Mouse (Mus musculus): ENCODE results near the gene Il1r2. TPM values are rescaled to one million over a fixed set of nuclear protein-coding genes. Genes with fewer than 3 reads are reported as not detected.

Il1r2 gene
- total RNA-seq, 1 experiment: 2.6 TPM

GRCm38 (mm10) chr1:40163329-40163917 is 89.5 kb downstream of the Il1r2 start:
- no peak overlapping the region for H3K27ac ChIP-seq (ENCODE audit: insufficient read depth, low read depth, low read length, poor library complexity, severe bottlenecking)
- H3K4me1 ChIP-seq (ENCODE audit: control insufficient read depth in 2 of 2, insufficient read depth in 2 of 2, low read length in 2 of 2, poor library complexity in 1 of 2): no peaks in the 10 kb centered on the region
- H3K9me3 ChIP-seq (ENCODE audit: control insufficient read depth, insufficient read depth, low read depth, low read length): no peaks in the 10 kb centered on the region
- no peak overlapping the region for H3K4me3 ChIP-seq (ENCODE audit: insufficient read depth in 1 of 2, low read depth in 1 of 2, low read length in 2 of 2, poor library complexity in 1 of 2, severe bottlenecking in 1 of 2)
- in situ Hi-C loops (cut with MboI; ENCODE audit: low sequenced_read_pairs in 2 of 2, unreplicated experiment in 2 of 2): no loop called here
- no peak overlapping the region for H3K9ac ChIP-seq (ENCODE audit: insufficient read depth, low read depth, low read length, poor library complexity, severe bottlenecking)
- no peak for TF ChIP-seq MAFK (IDR thresholded peaks at IDR 0.05; ENCODE audit: insufficient read depth, low read depth, low read length)
- no peak for TF ChIP-seq ZC3H11A (IDR thresholded peaks at IDR 0.05; ENCODE audit: borderline replicate concordance, low read depth, low read length)
- no peak for TF ChIP-seq HCFC1 (IDR thresholded peaks at IDR 0.05; ENCODE audit: borderline replicate concordance, insufficient read depth, low read length)
- TF ChIP-seq ZNF384 (IDR thresholded peaks at IDR 0.05; ENCODE audit: low read depth, low read length): no peak
- TF ChIP-seq CHD2 (IDR thresholded peaks at IDR 0.05; ENCODE audit: low read depth, low read length): no peak
- no peak for DNase-seq (ENCODE audit: low read depth, low spot score)
- no peaks in the 10 kb centered on the region for H3K36me3 ChIP-seq (ENCODE audit: control insufficient read depth, insufficient read depth, low read length, poor library complexity, severe bottlenecking)

DNA sequence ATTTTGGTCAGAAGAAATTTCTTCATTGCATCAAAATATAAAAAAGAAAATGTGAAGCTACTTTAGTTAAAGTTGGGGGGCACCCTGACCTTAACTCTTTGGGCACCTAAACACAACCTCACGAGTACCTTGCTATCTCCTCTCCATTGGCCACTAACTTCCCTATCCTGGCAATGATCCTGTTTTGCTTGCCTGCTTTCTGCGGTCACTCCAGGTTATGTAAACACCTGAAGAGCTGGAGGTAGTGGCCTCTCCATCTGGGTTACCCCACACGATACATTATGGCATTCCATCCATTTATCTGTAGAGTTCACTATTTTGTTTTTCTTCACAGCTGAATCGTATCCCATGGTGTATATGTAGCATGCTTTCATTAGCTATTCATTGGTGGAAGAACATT is 90.5 kb downstream of the Il1r2 start:
- Histone ChIP-seq H3K4me1 (ENCODE audit: control insufficient read depth in 2 of 2, insufficient read depth in 2 of 2, low read length in 2 of 2, poor library complexity in 1 of 2) (no peaks in the 10 kb centered on the region), H3K27ac (ENCODE audit: insufficient read depth, low read depth, low read length, poor library complexity, severe bottlenecking) (no peak overlapping the region), H3K9ac (ENCODE audit: insufficient read depth, low read depth, low read length, poor library complexity, severe bottlenecking) (no peak overlapping the region), H3K36me3 (ENCODE audit: control insufficient read depth, insufficient read depth, low read length, poor library complexity, severe bottlenecking) (no peaks in the 10 kb centered on the region), H3K9me3 (ENCODE audit: control insufficient read depth, insufficient read depth, low read depth, low read length) (no peaks in the 10 kb centered on the region), H3K4me3 (ENCODE audit: insufficient read depth in 1 of 2, low read depth in 1 of 2, low read length in 2 of 2, poor library complexity in 1 of 2, severe bottlenecking in 1 of 2) (no peak overlapping the region)
- no peak for TF ChIP-seq MAFK (IDR thresholded peaks at IDR 0.05; ENCODE audit: insufficient read depth, low read depth, low read length)
- no peak for TF ChIP-seq CHD2 (IDR thresholded peaks at IDR 0.05; ENCODE audit: low read depth, low read length)
- TF ChIP-seq HCFC1 (IDR thresholded peaks at IDR 0.05; ENCODE audit: borderline replicate concordance, insufficient read depth, low read length): no peak
- TF ChIP-seq ZNF384 (IDR thresholded peaks at IDR 0.05; ENCODE audit: low read depth, low read length): no peak
- no peak for TF ChIP-seq ZC3H11A (IDR thresholded peaks at IDR 0.05; ENCODE audit: borderline replicate concordance, low read depth, low read length)
- in situ Hi-C loops (cut with MboI; ENCODE audit: low sequenced_read_pairs in 2 of 2, unreplicated experiment in 2 of 2): no loop called here
- no peak for DNase-seq (ENCODE audit: low read depth, low spot score)

GRCm38 (mm10) chr1:40167585-40167984 is 93.7 kb downstream of the Il1r2 start:
- Histone ChIP-seq H3K36me3 (ENCODE audit: control insufficient read depth, insufficient read depth, low read length, poor library complexity, severe bottlenecking) (no peaks in the 10 kb centered on the region), H3K9me3 (ENCODE audit: control insufficient read depth, insufficient read depth, low read depth, low read length) (no peaks in the 10 kb centered on the region), H3K9ac (ENCODE audit: insufficient read depth, low read depth, low read length, poor library complexity, severe bottlenecking) (no peak overlapping the region), H3K4me1 (ENCODE audit: control insufficient read depth in 2 of 2, insufficient read depth in 2 of 2, low read length in 2 of 2, poor library complexity in 1 of 2) (no peaks in the 10 kb centered on the region), H3K4me3 (ENCODE audit: insufficient read depth in 1 of 2, low read depth in 1 of 2, low read length in 2 of 2, poor library complexity in 1 of 2, severe bottlenecking in 1 of 2) (no peak overlapping the region), H3K27ac (ENCODE audit: insufficient read depth, low read depth, low read length, poor library complexity, severe bottlenecking) (no peak overlapping the region)
- in situ Hi-C loops (cut with MboI; ENCODE audit: low sequenced_read_pairs in 2 of 2, unreplicated experiment in 2 of 2): no loop called here
- DNase-seq (ENCODE audit: low read depth, low spot score): no peak
- TF ChIP-seq CHD2 (IDR thresholded peaks at IDR 0.05; ENCODE audit: low read depth, low read length) (no peak), ZNF384 (IDR thresholded peaks at IDR 0.05; ENCODE audit: low read depth, low read length) (no peak), HCFC1 (IDR thresholded peaks at IDR 0.05; ENCODE audit: borderline replicate concordance, insufficient read depth, low read length) (no peak), ZC3H11A (IDR thresholded peaks at IDR 0.05; ENCODE audit: borderline replicate concordance, low read depth, low read length) (no peak), MAFK (IDR thresholded peaks at IDR 0.05; ENCODE audit: insufficient read depth, low read depth, low read length) (no peak)

GRCm38 (mm10) chr1:40171878-40172277 is 98.0 kb downstream of the Il1r2 start:
- no peak overlapping the region for H3K9ac ChIP-seq (ENCODE audit: insufficient read depth, low read depth, low read length, poor library complexity, severe bottlenecking)

More at GRCm38 (mm10) chr1:40171878-40172277, 98.0 kb downstream of the Il1r2 start:
- DNase-seq (ENCODE audit: low read depth, low spot score): no peak
- H3K4me1 ChIP-seq (ENCODE audit: control insufficient read depth in 2 of 2, insufficient read depth in 2 of 2, low read length in 2 of 2, poor library complexity in 1 of 2): no peaks in the 10 kb centered on the region
- H3K4me3 ChIP-seq (ENCODE audit: insufficient read depth in 1 of 2, low read depth in 1 of 2, low read length in 2 of 2, poor library complexity in 1 of 2, severe bottlenecking in 1 of 2): no peak overlapping the region
- no peak overlapping the region for H3K27ac ChIP-seq (ENCODE audit: insufficient read depth, low read depth, low read length, poor library complexity, severe bottlenecking)
- in situ Hi-C loops (cut with MboI; ENCODE audit: low sequenced_read_pairs in 2 of 2, unreplicated experiment in 2 of 2): no loop called here
- H3K9me3 ChIP-seq (ENCODE audit: control insufficient read depth, insufficient read depth, low read depth, low read length): no peaks in the 10 kb centered on the region
- TF ChIP-seq MAFK (IDR thresholded peaks at IDR 0.05; ENCODE audit: insufficient read depth, low read depth, low read length) (no peak), HCFC1 (IDR thresholded peaks at IDR 0.05; ENCODE audit: borderline replicate concordance, insufficient read depth, low read length) (no peak), ZNF384 (IDR thresholded peaks at IDR 0.05; ENCODE audit: low read depth, low read length) (no peak), CHD2 (IDR thresholded peaks at IDR 0.05; ENCODE audit: low read depth, low read length) (no peak), ZC3H11A (IDR thresholded peaks at IDR 0.05; ENCODE audit: borderline replicate concordance, low read depth, low read length) (no peak)
- H3K36me3 ChIP-seq (ENCODE audit: control insufficient read depth, insufficient read depth, low read length, poor library complexity, severe bottlenecking): no peaks in the 10 kb centered on the region
